Mouse (Mus musculus) embryo, embryonic 10.5 days (tissue): ENCODE data around the gene Fibcd1.

Experiments used
- DNase-seq: peaks from one replicate; pipeline ENCODE4 v3.0.0-alpha.2; 2015; ENCODE audit warnings: low spot score

Gene Fibcd1

GRCm38 (mm10) chr2:31811086-31811958 lies 34.5 kb downstream of the Fibcd1 start:
- DNase-seq = no peak

DNA sequence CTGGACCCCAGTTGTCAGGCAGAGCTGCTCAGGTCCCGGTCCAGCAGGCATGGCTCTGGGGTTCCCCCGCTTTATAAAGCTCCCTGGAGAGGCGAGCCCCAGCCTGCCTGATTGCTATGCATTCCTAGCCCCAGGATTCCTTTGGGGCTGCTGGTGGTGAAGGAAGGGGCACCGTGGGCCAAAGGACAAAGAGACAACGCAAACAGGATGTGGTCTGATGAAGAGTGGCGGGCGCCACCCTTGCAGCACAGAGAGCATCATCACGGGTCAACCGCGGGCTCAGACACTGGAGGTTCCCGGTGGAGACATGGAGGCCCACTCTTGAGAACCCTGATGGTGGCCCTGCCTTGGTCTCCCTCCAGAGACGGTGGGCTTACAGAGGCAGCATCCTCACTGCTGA lies 35.4 kb downstream of the Fibcd1 start, which contains the start of gene Qrfp:
Gene Qrfp, minus strand, starts transcription at position 137 of the 400 bp plus-strand sequence.
- no peak for DNase-seq

DNA sequence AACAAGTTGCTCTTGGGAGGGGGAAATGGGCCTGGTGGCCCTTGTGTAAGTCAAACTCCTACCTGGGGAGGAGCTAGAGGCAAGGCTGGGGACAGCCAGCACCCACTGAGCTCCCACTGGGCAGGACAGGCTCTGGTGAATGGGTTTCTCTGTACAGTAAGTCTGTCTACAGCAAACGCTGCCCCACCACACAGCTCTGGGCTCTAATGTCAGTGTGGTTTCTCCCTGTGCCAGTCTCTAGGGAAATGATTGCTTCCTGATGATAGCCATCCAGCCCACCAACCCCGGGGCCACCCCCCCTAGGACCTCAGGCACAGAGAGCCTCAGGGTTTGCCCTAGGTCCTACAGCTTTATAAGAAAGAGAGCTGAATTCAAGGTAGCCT lies 36.5 kb downstream of the Fibcd1 start:
- DNase-seq = no peak

DNA sequence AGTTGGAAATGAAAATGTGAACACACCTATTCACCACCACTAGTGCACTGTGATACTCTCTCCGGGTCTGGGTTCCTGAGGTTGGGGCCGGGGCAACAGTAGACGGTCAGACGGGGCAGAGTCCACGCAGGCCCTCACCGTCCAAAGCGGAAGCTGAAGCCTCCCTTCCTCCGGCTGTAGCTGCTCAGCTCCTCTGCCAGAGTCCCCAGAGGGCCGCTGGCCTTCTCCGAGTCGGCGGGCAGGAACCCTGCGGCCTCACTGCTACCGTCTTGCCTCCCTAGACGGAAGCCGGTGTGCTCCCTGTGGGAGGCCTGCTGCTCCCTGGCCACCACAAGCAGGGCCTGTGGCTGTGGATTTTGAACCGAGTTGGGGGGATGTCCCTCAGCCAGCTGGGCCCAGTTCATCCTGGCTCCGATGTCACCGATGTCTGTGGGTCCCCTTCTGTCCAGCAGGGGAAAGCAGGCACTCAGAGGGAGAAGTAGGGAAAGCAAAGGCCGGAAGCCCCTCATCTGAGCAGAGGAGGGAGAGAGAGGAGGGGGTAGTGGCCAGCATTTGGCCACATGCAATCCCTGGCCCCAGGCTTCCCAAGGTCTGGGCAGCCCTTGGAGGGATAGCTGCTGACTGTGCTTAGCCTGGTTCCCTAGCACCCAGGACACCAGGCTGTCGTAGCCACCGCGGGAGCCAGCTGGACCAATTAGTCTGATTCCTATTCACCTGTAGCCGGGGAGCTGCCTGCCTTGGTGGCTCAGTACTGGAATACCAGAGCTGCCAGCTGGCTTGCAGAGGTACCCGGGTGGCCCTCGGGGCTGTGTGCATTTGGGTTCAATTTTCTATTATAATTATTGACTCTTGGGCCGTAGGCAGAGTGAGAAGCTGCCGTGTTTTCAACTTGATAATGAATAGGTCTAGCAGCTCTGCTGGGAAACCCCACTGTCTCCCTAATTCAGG lies 37.1 kb downstream of the Fibcd1 start:
- peak; percentile 30 for DNase-seq

DNA sequence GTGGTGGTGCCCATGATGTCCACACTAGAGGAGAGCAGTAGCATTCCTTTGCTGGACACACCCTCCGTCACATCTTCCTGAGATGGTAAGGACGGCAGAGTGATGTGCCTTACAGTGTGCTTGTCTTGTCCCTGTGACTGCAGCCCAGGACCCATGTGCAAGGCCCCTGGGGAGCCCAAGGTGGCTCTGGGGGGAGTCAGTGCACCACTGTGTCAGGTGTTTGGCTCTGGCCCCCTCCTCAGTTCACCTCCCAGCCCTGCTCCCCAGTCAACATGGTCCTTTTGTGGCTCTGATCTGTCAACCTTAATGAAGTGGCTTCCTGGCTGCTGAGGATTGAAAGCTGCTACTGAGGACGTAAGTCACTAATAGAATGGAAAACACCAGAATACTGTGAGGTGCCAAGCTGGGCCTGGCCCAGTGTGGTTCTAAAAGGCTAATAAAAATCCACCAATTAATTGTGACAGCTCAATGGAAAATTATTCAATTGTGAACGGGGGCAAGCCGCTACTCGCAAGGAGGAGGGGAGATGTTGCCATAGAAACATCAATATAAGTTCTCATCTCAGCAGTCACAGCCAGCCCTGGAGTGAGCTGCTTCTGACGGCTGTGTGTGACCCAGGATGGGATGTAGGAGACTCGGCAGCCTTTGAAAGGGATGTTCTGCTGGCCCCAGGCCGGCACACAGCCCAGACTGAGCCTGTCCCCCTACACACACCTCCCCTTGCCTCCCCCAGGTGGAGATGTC lies 39.0 kb downstream of the Fibcd1 start:
- DNase-seq = peak; percentile 46

DNA sequence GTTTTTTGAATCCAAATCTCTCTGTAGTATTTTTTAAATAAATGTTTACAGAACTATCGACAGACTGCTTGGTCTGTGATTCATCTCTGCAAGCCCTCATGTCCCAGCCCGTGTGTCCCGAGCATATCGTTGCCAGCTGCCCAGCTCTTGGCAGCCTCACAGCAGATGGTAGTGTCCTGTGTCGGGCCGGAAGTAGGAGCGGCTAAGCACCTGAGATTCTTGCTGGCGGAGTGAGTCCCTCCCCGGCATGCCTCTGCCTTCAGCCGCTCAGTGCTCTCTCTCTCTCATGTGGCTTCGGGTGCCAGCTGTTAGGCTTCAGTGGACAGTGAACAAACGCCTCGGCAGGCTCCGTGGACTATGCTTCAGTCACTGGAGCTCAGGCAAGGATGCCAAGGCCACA lies 42.3 kb downstream of the Fibcd1 start:
- DNase-seq = no peak

DNA sequence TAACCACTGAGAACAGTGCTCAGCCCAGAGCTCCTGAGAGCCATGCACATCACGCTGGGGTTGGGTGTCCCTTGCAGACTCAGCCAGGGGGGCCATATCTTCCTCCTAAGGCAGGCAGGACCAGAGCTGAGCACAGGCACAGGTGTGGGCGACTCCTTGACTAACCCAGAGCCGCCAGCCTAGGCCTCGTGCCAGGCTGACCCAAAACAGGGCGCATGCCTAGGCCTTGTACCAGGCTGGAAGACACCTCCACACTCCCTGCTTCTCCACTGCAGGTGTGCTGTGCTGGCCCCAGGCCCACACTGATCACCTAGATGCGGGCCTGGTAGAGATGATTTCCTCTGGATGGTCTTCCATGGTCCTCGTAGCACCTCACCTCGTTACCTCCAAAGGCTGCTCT lies 43.0 kb downstream of the Fibcd1 start:
- DNase-seq = no peak

- DNase-seq = no peak
Observed at GRCm38 (mm10) chr2:31801416-31801815, 44.4 kb downstream of the Fibcd1 start.

DNA sequence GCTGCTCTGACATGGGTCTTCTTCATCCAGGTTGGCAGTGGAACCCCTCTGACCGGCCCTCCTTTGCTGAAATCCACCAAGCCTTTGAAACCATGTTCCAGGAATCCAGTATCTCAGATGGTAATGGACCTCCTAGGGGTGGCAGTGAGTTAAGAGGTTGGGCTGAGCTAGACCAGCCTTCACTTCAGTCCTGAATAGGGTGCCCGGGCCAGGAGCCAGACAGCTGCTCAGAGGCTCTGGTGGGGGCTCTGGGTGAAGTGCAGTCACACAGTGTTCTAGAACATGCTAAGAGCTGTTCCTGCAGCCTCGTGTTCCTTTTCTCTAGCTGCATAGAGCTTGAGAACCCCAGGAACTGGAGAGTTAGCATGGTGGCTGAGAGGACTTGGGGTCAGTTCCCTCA lies 48.9 kb downstream of the Fibcd1 start:
- DNase-seq = no peak

GRCm38 (mm10) chr2:31792611-31793010 lies 53.2 kb downstream of the Fibcd1 start:
- no peak for DNase-seq

DNA sequence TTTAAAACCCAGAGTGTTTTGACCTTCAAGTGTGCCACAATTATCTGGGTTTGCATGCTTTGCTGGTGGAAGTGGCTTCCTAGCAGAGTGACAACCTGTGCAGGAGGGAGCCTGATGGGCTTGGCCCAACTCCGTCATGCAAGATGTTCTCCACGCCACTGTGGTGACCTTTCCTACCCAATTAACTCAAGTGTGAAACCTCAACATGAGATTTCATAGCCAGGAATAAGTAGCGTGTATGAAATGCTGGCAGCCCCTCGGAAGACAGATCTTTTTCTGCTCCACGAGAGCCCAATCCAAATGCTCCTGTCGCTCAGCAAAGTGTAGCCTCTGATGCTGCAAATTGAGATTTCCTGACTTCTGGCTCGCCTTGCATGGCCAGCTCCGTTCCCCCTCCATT lies 54.5 kb downstream of the Fibcd1 start:
- no peak for DNase-seq

GRCm38 (mm10) chr2:31790728-31791251 lies 55.0 kb downstream of the Fibcd1 start:
- DNase-seq = no peak

DNA sequence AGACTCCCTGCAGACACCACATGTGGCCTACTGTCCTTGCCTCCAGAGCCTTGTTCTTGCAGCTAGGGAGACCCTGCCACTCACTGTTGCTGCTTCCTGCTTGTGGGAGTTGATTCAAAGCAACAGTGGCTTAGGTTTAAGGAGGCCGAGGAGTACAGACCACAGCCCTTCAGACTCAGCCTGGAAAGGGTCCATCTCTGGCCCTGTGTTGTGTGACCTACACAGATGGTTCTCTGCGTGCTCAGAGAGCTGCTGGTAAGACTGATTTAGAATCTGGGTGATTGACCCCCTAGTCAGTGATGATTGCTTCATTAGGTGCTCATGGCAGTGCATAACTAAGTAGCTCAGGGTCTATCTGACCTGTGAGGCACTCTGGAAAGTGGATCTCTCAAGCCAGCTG lies 56.6 kb downstream of the Fibcd1 start:
- DNase-seq = no peak

DNA sequence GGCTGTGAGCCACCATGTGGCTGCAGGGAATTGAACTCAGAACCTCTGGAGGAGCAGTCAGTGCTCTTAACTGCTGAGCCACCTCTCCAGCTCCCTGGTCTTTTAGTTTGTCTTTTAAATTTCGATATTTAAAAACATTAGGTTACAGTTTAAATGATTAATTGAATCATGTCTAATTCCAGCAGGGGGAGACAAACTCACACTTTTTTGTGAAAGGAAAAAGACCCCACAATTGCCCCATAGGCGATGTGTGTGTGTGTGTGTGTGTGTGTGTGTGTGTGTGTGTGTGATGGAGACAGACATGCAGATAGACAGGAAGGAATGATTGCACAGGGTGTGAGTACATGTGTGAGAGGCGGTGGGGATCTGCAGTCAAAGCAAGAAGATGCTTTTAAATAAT lies 57.6 kb downstream of the Fibcd1 start:
- peak; percentile 43 for DNase-seq

GRCm38 (mm10) chr2:31787029-31787428 lies 58.8 kb downstream of the Fibcd1 start:
- peak; percentile 91 for DNase-seq

- peak; percentile 87 for DNase-seq
Observed at GRCm38 (mm10) chr2:31785074-31785473, 60.7 kb downstream of the Fibcd1 start.

- DNase-seq = no peak
Observed at GRCm38 (mm10) chr2:31782958-31783602, 62.7 kb downstream of the Fibcd1 start.

GRCm38 (mm10) chr2:31779258-31779657 lies 66.5 kb downstream of the Fibcd1 start:
- no peak for DNase-seq

- no peak for DNase-seq
Observed at GRCm38 (mm10) chr2:31776479-31776878, 69.3 kb downstream of the Fibcd1 start.

DNA sequence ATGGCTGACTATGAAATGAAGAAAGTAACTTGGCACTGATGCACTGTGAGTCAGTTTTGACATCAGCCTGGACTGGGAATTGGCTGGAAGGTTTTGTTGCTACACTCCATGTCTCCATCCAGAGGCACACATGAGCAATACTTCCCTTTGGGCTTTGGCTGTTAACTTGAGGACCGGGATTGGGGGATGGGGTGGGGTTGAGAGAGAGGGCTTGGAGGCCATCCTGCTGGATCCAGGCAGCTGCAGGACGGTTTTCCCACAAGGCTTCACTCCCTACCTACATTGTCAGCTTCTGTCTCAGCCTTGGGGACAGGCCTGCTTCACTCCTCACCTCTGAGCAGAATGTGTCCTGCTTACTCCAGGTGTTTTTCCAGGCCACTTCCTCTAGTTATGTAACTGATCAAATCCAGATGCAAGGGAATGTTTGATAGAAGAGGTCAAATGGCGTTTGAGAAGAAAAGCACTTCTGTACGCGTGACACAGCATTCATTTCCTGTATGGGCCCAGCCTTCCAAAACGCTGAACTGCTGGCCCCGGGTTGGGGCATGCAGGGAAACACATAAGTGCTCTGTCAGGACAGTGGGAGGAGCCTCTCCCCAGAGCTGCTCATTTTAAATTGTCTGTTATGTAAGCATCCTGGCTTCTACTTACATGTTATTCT lies 74.9 kb downstream of the Fibcd1 start:
- peak; percentile 79 for DNase-seq

GRCm38 (mm10) chr2:31769631-31770111 lies 76.1 kb downstream of the Fibcd1 start:
- DNase-seq = no peak
